Mouse (Mus musculus): Measurements from ENCODE around the gene Dnajc14.

DNA sequence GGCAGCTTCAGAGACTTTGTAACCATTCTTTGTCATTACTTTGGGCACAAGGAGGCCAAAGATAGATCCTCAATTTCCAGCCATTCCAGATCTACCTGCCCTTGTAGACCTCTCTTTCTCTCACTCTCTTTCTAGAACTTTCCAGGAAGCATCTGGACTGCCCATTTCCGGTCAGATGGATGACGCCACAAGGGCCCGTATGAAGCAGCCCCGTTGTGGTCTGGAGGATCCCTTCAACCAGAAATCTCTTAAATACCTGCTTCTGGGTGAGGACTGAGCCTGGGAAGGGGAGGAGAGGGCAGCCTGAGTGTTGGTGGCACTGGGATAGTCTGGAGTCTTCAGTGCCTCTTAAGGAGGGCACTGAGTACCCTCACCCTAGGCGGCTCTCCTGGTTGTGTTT lies 9.5 kb upstream of the Dnajc14 start:
- TF ChIP-seq CTCF (IDR thresholded peaks at IDR 0.05; ENCODE audit: control insufficient read depth, insufficient read depth, insufficient read length) (no peak), MYOD1 (IDR thresholded peaks at IDR 0.05; ENCODE audit: control insufficient read depth, insufficient read length, low read depth) (no peak), MYOG (IDR thresholded peaks at IDR 0.05; ENCODE audit: control insufficient read depth, extremely low read depth, insufficient read length) (no peak), USF1 (IDR thresholded peaks at IDR 0.05; ENCODE audit: low read depth) (no peak), CEBPB (IDR thresholded peaks at IDR 0.05; ENCODE audit: low read depth) (no peak)

All from C2C12 (cell line).